Mouse (Mus musculus) liver, embryonic 14.5 days (tissue): ENCODE data around the gene Pex11a. TPM values are rescaled to one million over a fixed set of nuclear protein-coding genes. Genes with fewer than 3 reads are reported as not detected.

ENCODE experiments used
- ATAC-seq: fragments of 200-750 bp; cut with Nextera tagmentation; 2 replicates; pipeline ENCODE4 v1.8.0; 2017; ENCODE audit warnings: moderate number of reproducible peaks, mild to moderate bottlenecking, moderate library complexity; ENCODE audit not compliant: insufficient read depth
- DNase-seq, 3 experiments: peaks; one replicate each; pipeline ENCODE4 v3.0.0-alpha.2; 2012 to 2013; ENCODE audit warnings: low read depth in 3 of 3, low spot score in 3 of 3
- H3K27ac ChIP-seq: fragments of 300-500 bp; sonication (generic); 2 replicates; pipeline ENCODE4 v1.5.1; 2014; ENCODE audit warnings: moderate library complexity, mild to moderate bottlenecking, control low read depth, inconsistent platforms
- H3K27me3 ChIP-seq: fragments of 300-500 bp; sonication (generic); 2 replicates; pipeline ENCODE4 v1.6.1; 2014; ENCODE audit warnings: mild to moderate bottlenecking, low read length, moderate library complexity; ENCODE audit not compliant: control insufficient read depth, insufficient read depth
- H3K36me3 ChIP-seq: fragments of 300-500 bp; sonication (generic); replicated peaks from 2 replicates; pipeline ENCODE4 v1.6.1; 2014; ENCODE audit warnings: low read depth; ENCODE audit not compliant: control insufficient read depth, insufficient read depth
- H3K4me1 ChIP-seq, 2 experiments: fragments of 200-500 bp in 1 of 2; fragments of 300-500 bp in 1 of 2; sonication (generic) in 1 of 2; replicated peaks; 2 replicates each; pipeline ENCODE4 v1.6.1; 2012 to 2014; ENCODE audit warnings: antibody characterized with exemption in 1 of 2, inconsistent platforms in 1 of 2, low read length in 1 of 2; ENCODE audit not compliant: control insufficient read depth in 2 of 2, insufficient read depth in 2 of 2
- H3K4me2 ChIP-seq: fragments of 300-500 bp; sonication (generic); 2 replicates; pipeline ENCODE4 v1.6.1; 2014; ENCODE audit warnings: low read depth, mild to moderate bottlenecking, control low read depth, moderate library complexity
- H3K4me3 ChIP-seq, 2 experiments: fragments of 200-500 bp in 1 of 2; fragments of 300-500 bp in 1 of 2; sonication (generic) in 1 of 2; 2 replicates each; pipeline ENCODE4 v1.5.1; 2012 to 2014; ENCODE audit warnings: low read depth in 2 of 2, low read length in 2 of 2, mild to moderate bottlenecking in 2 of 2, control low read depth in 1 of 2, inconsistent platforms in 1 of 2, moderate library complexity in 1 of 2; ENCODE audit not compliant: insufficient read depth in 1 of 2
- H3K9ac ChIP-seq: fragments of 300-500 bp; sonication (generic); replicated peaks from 2 replicates; pipeline ENCODE4 v1.6.1; 2014; ENCODE audit warnings: mild to moderate bottlenecking, control low read depth, moderate library complexity
- H3K9me3 ChIP-seq: fragments of 300-500 bp; sonication (generic); 2 replicates; pipeline ENCODE4 v1.6.1; 2016; ENCODE audit warnings: low read length, mixed read lengths; ENCODE audit not compliant: control insufficient read depth
- CTCF ChIP-seq: IDR thresholded peaks from 2 replicates; pipeline ENCODE4 v1.5.1; 2016; ENCODE audit warnings: antibody characterized with exemption, low read depth, control low read depth
- EP300 ChIP-seq: IDR thresholded peaks from 2 replicates; pipeline ENCODE4 v1.6.1; 2016; ENCODE audit warnings: antibody characterized with exemption, low read depth
- WGBS: fragments of 180-500 bp; shearing (Covaris S2); extraction: QIAGEN DNeasy Blood & Tissue Kit; methylation state at CpG from one replicate; pipeline ENCODE4 v1.1.7; 2014; ENCODE audit not compliant: insufficient replicate concordance; 5-methylcytosine and 5-hydroxymethylcytosine counted together
- polyA plus RNA-seq, 2 experiments: library from polyadenylated mRNA; depleted of rRNA in 1 of 2; stranded (reverse) in 1 of 2; unstranded in 1 of 2; fragments of >200 nt; fragmentation: Nextera tagmentation in 1 of 2; extraction: Ambion mirVana in 1 of 2; gene quantifications; 2 replicates each; pipeline versions ENCODE4 v1.2.1 to v1.2.3; 2012 to 2014

The Pex11a gene
- polyA plus RNA-seq, 2 experiments: 1.1 to 2.3 TPM

DNA sequence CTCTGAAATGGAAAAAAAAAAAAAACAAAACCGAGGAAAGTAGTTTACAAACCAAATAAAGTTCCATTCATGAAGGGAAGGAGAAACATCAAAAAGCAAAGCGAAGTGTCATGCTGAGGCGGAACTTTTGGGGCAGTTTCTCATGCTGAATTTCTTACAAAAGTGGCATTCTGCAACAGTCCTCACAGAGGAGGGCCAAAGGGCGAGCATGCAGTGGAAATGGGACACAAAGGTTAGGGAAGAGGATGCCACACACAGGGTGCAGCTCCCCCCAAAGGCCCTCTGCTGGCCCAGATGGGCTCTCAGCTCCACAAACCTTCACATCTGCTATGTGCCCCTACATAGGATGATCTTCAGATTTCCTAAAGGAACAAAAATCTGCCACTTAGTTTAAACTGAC lies 2.7 kb downstream of the Pex11a start:
- DNase-seq (no peak), ATAC-seq (no peak)
- Histone ChIP-seq H3K4me1 (peaks cover 3 to 6% of the 10 kb centered on the region in 2 experiments; a peak in 2 of 4 replicates), H3K36me3 (no peaks in the 10 kb centered on the region), H3K9me3 (no peaks in the 10 kb centered on the region), H3K27me3 (no peaks in the 10 kb centered on the region), H3K27ac (no peak overlapping the region), H3K9ac (no peak overlapping the region), H3K4me3 (no peak overlapping the region), H3K4me2 (no peak overlapping the region)
- WGBS: 52% methylated on average over 4 of the region's 4 CpGs
- TF ChIP-seq CTCF (no peak), EP300 (no peak)

GRCm38 (mm10) chr7:79738913-79739312 lies 4.0 kb downstream of the Pex11a start:
- TF ChIP-seq EP300 (no peak), CTCF (no peak)
- no peak overlapping the region for H3K27ac ChIP-seq
- no peak for DNase-seq

DNA sequence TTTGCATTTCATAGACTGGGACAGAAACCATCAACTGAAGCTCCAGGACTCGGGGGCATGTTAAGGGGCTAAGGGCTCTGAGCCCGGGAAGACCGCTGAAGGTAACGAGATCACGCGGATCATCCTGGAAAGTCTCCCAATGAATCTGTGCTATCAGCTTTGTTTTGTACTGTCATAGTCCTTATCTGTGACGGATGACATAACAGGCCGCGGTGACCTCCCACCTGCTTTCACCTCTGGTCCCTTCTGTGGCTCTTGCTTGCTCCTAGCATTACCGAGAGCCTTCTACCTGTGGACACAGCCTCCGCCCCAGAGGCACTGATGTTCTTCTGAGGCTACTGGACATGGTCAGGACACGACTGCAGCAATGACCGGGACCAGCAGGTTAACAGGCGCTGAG lies 6.4 kb downstream of the Pex11a start:
- TF ChIP-seq CTCF (no peak), EP300 (no peak)
- no peaks in the 10 kb centered on the region for H3K27me3 ChIP-seq
- no peak for DNase-seq

More at GRCm38 (mm10) chr7:79738913-79739312, 4.0 kb downstream of the Pex11a start:
- Histone ChIP-seq H3K4me1 (peaks cover 3 to 6% of the 10 kb centered on the region in 2 experiments; a peak in 2 of 4 replicates), H3K36me3 (no peaks in the 10 kb centered on the region), H3K27me3 (no peaks in the 10 kb centered on the region), H3K4me3 (no peak overlapping the region), H3K9me3 (no peaks in the 10 kb centered on the region), H3K4me2 (no peak overlapping the region), H3K9ac (no peak overlapping the region)
- ATAC-seq: no peak
- 74% methylated on average over 2 of the region's 2 CpGs for WGBS

GRCm38 (mm10) chr7:79734563-79734962 lies 8.4 kb downstream of the Pex11a start:
- no peak overlapping the region for H3K4me3 ChIP-seq
- H3K9me3 ChIP-seq: no peaks in the 10 kb centered on the region
- no peak overlapping the region for H3K9ac ChIP-seq
- ATAC-seq (no peak), DNase-seq (no peak)
- no peaks in the 10 kb centered on the region for H3K4me1 ChIP-seq
- 70% methylated on average over 8 of the region's 8 CpGs for WGBS
- TF ChIP-seq CTCF (no peak), EP300 (no peak)
- no peaks in the 10 kb centered on the region for H3K27me3 ChIP-seq
- H3K27ac ChIP-seq: no peak overlapping the region
- H3K36me3 ChIP-seq: no peaks in the 10 kb centered on the region
- no peak overlapping the region for H3K4me2 ChIP-seq

More for the DNA sequence above, 6.4 kb downstream of the Pex11a start:
- H3K4me3 ChIP-seq: no peak overlapping the region
- no peaks in the 10 kb centered on the region for H3K36me3 ChIP-seq
- no peak overlapping the region for H3K27ac ChIP-seq
- no peak for ATAC-seq
- H3K9me3 ChIP-seq: no peaks in the 10 kb centered on the region
- H3K4me2 ChIP-seq: no peak overlapping the region
- H3K9ac ChIP-seq: no peak overlapping the region
- no peaks in the 10 kb centered on the region for H3K4me1 ChIP-seq
- WGBS: 75% methylated on average over 14 of the region's 14 CpGs

- no peak for DNase-seq
- Histone ChIP-seq H3K9me3 (no peaks in the 10 kb centered on the region), H3K36me3 (no peaks in the 10 kb centered on the region), H3K27ac (no peak within 1 kb of the TSS), H3K4me1 (no peaks in the 10 kb centered on the region), H3K4me3 (no peak within 1 kb of the TSS), H3K9ac (no peak within 1 kb of the TSS), H3K4me2 (no peak within 1 kb of the TSS), H3K27me3 (no peaks in the 10 kb centered on the region)
- 40% methylated on average over 4 of the region's 4 CpGs for WGBS
- TF ChIP-seq EP300 (no peak), CTCF (no peak)
- no peak for ATAC-seq
Observed at GRCm38 (mm10) chr7:79732622-79733021, 10.3 kb downstream of the Pex11a start, which contains the start of gene Plin1. Plin1 (minus strand) TSS chr7:79732903.

- no peak for ATAC-seq
- H3K27ac ChIP-seq: no peak overlapping the region
- no peaks in the 10 kb centered on the region for H3K27me3 ChIP-seq
- no peaks in the 10 kb centered on the region for H3K36me3 ChIP-seq
- WGBS: 69% methylated on average over 13 of the region's 13 CpGs
- H3K4me1 ChIP-seq: no peaks in the 10 kb centered on the region
- no peak overlapping the region for H3K9ac ChIP-seq
- H3K4me3 ChIP-seq: no peak overlapping the region
- no peak overlapping the region for H3K4me2 ChIP-seq
- no peak for DNase-seq
- no peaks in the 10 kb centered on the region for H3K9me3 ChIP-seq
- TF ChIP-seq EP300: no peak
- TF ChIP-seq CTCF: no peak
Observed at GRCm38 (mm10) chr7:79731438-79731837, 11.5 kb downstream of the Pex11a start.
